19 mouse cellular contexts compared by ENCODE assay signal in the genomic region with DNA sequence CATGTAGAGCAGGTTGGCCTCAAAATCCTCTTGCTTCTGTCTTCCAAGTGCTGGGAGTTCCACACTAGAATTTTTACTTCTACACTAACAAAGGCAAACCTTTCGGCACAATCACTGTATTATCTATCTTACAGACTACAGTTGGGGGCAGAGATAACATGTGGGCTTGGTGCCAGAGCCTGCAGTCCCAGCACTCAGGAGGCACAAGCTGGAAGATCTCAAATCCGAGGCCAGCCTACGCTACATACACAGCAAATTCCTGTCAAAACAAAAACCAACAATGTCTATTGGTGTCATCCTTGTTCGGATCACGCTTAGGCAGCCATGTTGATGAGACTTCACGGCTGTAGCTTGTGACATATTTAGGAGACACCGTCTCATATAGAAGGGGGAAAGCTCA. TPM values are rescaled to one million over a fixed set of nuclear protein-coding genes. Genes with fewer than 3 reads are reported as not detected.
A peak's percentile ranks its signal among the peaks of the same experiment; 100 is the strongest.
DNase-seq lines count a peak whose midpoint lies in the region; ATAC-seq and TF ChIP-seq lines count a peak whose summit lies in the region.
"Had no signal": no experiment of that assay in that cellular context is flagged by ENCODE, and none has a peak within 500 bp of the region (broad histone marks: within the 10 kb centered on the region; RNA-seq: fewer than 3 reads in every experiment).

No protein-coding gene starts in this region.

- H3K4me1 ChIP-seq in kidney, embryonic 16.5 days (ENCODE audit: insufficient read depth, low read length): peaks cover 50% of the 10 kb centered on the region
- peaks cover 30% of the 10 kb centered on the region for H3K4me1 ChIP-seq in lung, embryonic 14.5 days (ENCODE audit: insufficient read depth)
- H3K4me1 ChIP-seq in MEL (ENCODE audit: control insufficient read depth in 1 of 2, insufficient read depth in 2 of 2, low read length in 2 of 2): peaks cover 0 to 8% of the 10 kb centered on the region in 2 experiments; a peak in 2 of 4 replicates
- peaks cover 34% of the 10 kb centered on the region for H3K4me1 ChIP-seq in brown adipose tissue, adult 24 weeks (ENCODE audit: control insufficient read depth, insufficient read depth, insufficient read length, low read length)

- WGBS in kidney, embryonic 16.5 days: 67% methylated on average over 7 of the region's 7 CpGs
- 39% methylated on average over 7 of the region's 7 CpGs for WGBS in lung, embryonic 14.5 days

- no peak overlapping the region for H3K27ac ChIP-seq in kidney, embryonic 16.5 days (ENCODE audit: low read length)
- H3K27ac ChIP-seq in lung, embryonic 14.5 days (ENCODE audit: low read depth): 0 out of 2 replicates have a peak overlapping the region, but pooled peaks have one; percentile 13
- no peak overlapping the region for H3K27ac ChIP-seq in MEL (ENCODE audit: control insufficient read depth, low read depth, low read length)
- H3K27ac ChIP-seq in brown adipose tissue, adult 24 weeks (replicated peaks; ENCODE audit: low read depth, low read length): 0 out of 2 replicates have a peak overlapping the region, but pooled peaks have one; percentile 39
- H3K27ac ChIP-seq: embryonic facial prominence, embryonic 12.5 days; forebrain, embryonic 12.5 days; hindbrain, embryonic 10.5 days; hindbrain, embryonic 14.5 days had no signal

- H3K9ac ChIP-seq in kidney, embryonic 16.5 days (replicated peaks; ENCODE audit: low read length): no peak overlapping the region
- no peak overlapping the region for H3K9ac ChIP-seq in lung, embryonic 14.5 days
- H3K9ac ChIP-seq in MEL (ENCODE audit: control insufficient read depth, low read depth, low read length, poor library complexity, severe bottlenecking): no peak overlapping the region
- H3K9ac ChIP-seq: embryonic facial prominence, embryonic 12.5 days; forebrain, embryonic 12.5 days; heart, embryonic 12.5 days; hindbrain, embryonic 14.5 days had no signal

- DNase-seq in kidney, adult 8-10 months: no peak
- DNase-seq in lung, embryonic 14.5 days: peak; percentile 76
- DNase-seq in lung, postnatal 25 days (ENCODE audit: low spot score): no peak
- peak; percentile 39 for DNase-seq in MEL (ENCODE audit: low read depth, low spot score)
- no peak for DNase-seq in urinary bladder, postnatal 4 days (ENCODE audit: low spot score in 2 of 2)
- no peak for DNase-seq in cerebellum, adult 18-20 months
- DNase-seq: adrenal gland, adult 8-10 months; cerebellum, adult 2 months; cerebellum, postnatal 10 days; embryo, embryonic 11 days; gastrocnemius, postnatal 25 days had no signal

- no peaks in the 10 kb centered on the region for H3K36me3 ChIP-seq in kidney, embryonic 16.5 days (ENCODE audit: insufficient read depth, low read length)
- H3K36me3 ChIP-seq in lung, embryonic 14.5 days (ENCODE audit: insufficient read depth): no peaks in the 10 kb centered on the region
- peaks cover 0 to 10% of the 10 kb centered on the region in 2 experiments; a peak in 3 of 4 replicates for H3K36me3 ChIP-seq in MEL (ENCODE audit: control insufficient read depth in 1 of 2, insufficient read depth in 2 of 2, low read length in 2 of 2)
- H3K36me3 ChIP-seq: embryonic facial prominence, embryonic 12.5 days; forebrain, embryonic 12.5 days; hindbrain, embryonic 10.5 days had no signal

- no peak for TF ChIP-seq RAD21 in MEL (IDR thresholded peaks at IDR 0.05; ENCODE audit: low read depth, low read length)

- no peak for TF ChIP-seq POLR2A in MEL (IDR thresholded peaks at IDR 0.05; ENCODE audit: control insufficient read depth in 1 of 2, insufficient read depth in 1 of 2, low read depth in 1 of 2, low read length in 2 of 2, poor library complexity in 1 of 2)

- no peaks in the 10 kb centered on the region for H3K27me3 ChIP-seq in kidney, embryonic 16.5 days (ENCODE audit: insufficient read depth, low read length)
- no peaks in the 10 kb centered on the region for H3K27me3 ChIP-seq in lung, embryonic 14.5 days (ENCODE audit: insufficient read depth, low read length)
- H3K27me3 ChIP-seq in MEL (ENCODE audit: control insufficient read depth in 1 of 2, insufficient read depth in 2 of 2, low read length in 2 of 2): no peaks in the 10 kb centered on the region
- H3K27me3 ChIP-seq: embryonic facial prominence, embryonic 12.5 days; heart, embryonic 12.5 days had no signal

- no peaks in the 10 kb centered on the region for H3K9me3 ChIP-seq in kidney, embryonic 16.5 days (ENCODE audit: low read length)
- H3K9me3 ChIP-seq in lung, embryonic 14.5 days (ENCODE audit: low read depth, low read length): no peaks in the 10 kb centered on the region
- no peaks in the 10 kb centered on the region for H3K9me3 ChIP-seq in MEL (replicated peaks; ENCODE audit: insufficient read depth, low read length)
- H3K9me3 ChIP-seq: embryonic facial prominence, embryonic 12.5 days; forebrain, embryonic 12.5 days; heart, embryonic 12.5 days; hindbrain, embryonic 10.5 days had no signal

- peak; percentile 43; the same call in 1 of the 2 replicates for ATAC-seq in kidney, embryonic 16.5 days (ENCODE audit: low FRiP score, low TSS enrichment)
- ATAC-seq in lung, embryonic 14.5 days (ENCODE audit: insufficient read depth): peak; percentile 55
- ATAC-seq: forebrain, embryonic 16.5 days had no signal

- H3K4me2 ChIP-seq in kidney, embryonic 16.5 days (replicated peaks; ENCODE audit: low read depth, low read length): no peak overlapping the region
- H3K4me2 ChIP-seq in lung, embryonic 14.5 days: no peak overlapping the region
- H3K4me2 ChIP-seq: embryonic facial prominence, embryonic 12.5 days; forebrain, embryonic 12.5 days; heart, embryonic 12.5 days; hindbrain, embryonic 14.5 days had no signal

- H3K4me3 ChIP-seq in kidney, embryonic 16.5 days (ENCODE audit: low read length): no peak overlapping the region
- H3K4me3 ChIP-seq in lung, embryonic 14.5 days (ENCODE audit: low read depth, low read length): no peak overlapping the region
- no peak overlapping the region for H3K4me3 ChIP-seq in MEL (ENCODE audit: control insufficient read depth in 1 of 2, insufficient read depth in 1 of 2, low read depth in 2 of 2, low read length in 2 of 2)
- no peak overlapping the region for H3K4me3 ChIP-seq in brown adipose tissue, adult 24 weeks (ENCODE audit: insufficient read depth, low read depth, low read length)
- H3K4me3 ChIP-seq: embryonic facial prominence, embryonic 12.5 days; forebrain, embryonic 12.5 days; heart, embryonic 12.5 days; hindbrain, embryonic 10.5 days had no signal

- peak; percentile 60 to 75 for TF ChIP-seq EP300 in MEL (IDR thresholded peaks at IDR 0.05; ENCODE audit: low read depth in 1 of 2, low read length in 2 of 2)

- peaks cover 31% of the 10 kb centered on the region for H3K79me2 ChIP-seq in MEL (ENCODE audit: control insufficient read depth, insufficient read depth, low read length, poor library complexity)

- TF ChIP-seq CTCF in lung, embryonic 14.5 days (IDR thresholded peaks at IDR 0.05; ENCODE audit: low read depth): no peak
- TF ChIP-seq CTCF in MEL (IDR thresholded peaks at IDR 0.05 in 2 of 3, conservative IDR thresholded peaks at IDR 0.05 in 1 of 3; ENCODE audit: control insufficient read depth in 1 of 3, insufficient read depth in 1 of 3, low read depth in 2 of 3, low read length in 3 of 3, poor library complexity in 1 of 3, severe bottlenecking in 1 of 3): no peak

TF ChIP-seq in MEL, 35 proteins besides CTCF, POLR2A, EP300 and RAD21:
- TF ChIP-seq HCFC1 (IDR thresholded peaks at IDR 0.05; ENCODE audit: low read depth, low read length): no peak
- TF ChIP-seq TCF12 (IDR thresholded peaks at IDR 0.05; ENCODE audit: low read depth, low read length): peak; percentile 83
- TF ChIP-seq NELFE (IDR thresholded peaks at IDR 0.05; ENCODE audit: low read depth, low read length): no peak
- TF ChIP-seq TAL1 (IDR thresholded peaks at IDR 0.05; ENCODE audit: low read length): 0 out of 2 replicates have a peak, but pooled peaks have one; percentile 24
- no peak for TF ChIP-seq ZC3H11A (IDR thresholded peaks at IDR 0.05; ENCODE audit: low read depth, low read length)
- peak; percentile 85 for TF ChIP-seq GATA1 (IDR thresholded peaks at IDR 0.05; ENCODE audit: low read depth, low read length)
- TF ChIP-seq RCOR1 (IDR thresholded peaks at IDR 0.05; ENCODE audit: low read depth, low read length): peak; percentile 98
- TF ChIP-seq ETS1 (IDR thresholded peaks at IDR 0.05; ENCODE audit: low read depth, low read length): peak; percentile 54
- TF ChIP-seq SIN3A (IDR thresholded peaks at IDR 0.05; ENCODE audit: low read length): peak; percentile 19; the same call in 1 of the 2 replicates
- TF ChIP-seq MXI1 (IDR thresholded peaks at IDR 0.05; ENCODE audit: low read depth, low read length): peak; percentile 32; the same call in 1 of the 2 replicates

RNA-seq across cellular contexts. Expression of a gene that starts 36.2 kb away (rescaled TPM):
- 38.0 and 42.3 TPM in 2 replicates for polyA plus RNA-seq in kidney, embryonic 16.5 days (2015; fragmentation: Nextera tagmentation; extraction: Ambion mirVana)
- polyA plus RNA-seq in lung, embryonic 14.5 days (2014; fragmentation: Nextera tagmentation; extraction: Ambion mirVana): 33.4 and 36.5 TPM in 2 replicates
- total RNA-seq in MEL (2012; rRNA removed): 41.4 TPM in 2 replicates
- polyA plus RNA-seq in MEL (2012; ENCODE audit: insufficient read depth in 1 of 2, insufficient read length in 2 of 2, low read depth in 1 of 2, low replicate concordance in 2 of 2, missing spikeins in 1 of 2): 100 to 1,000 TPM in 1 of 2 experiments, 10 to 100 TPM in 1; 23.8 to 116 TPM
- 52.1 and 81.4 TPM in 2 replicates for polyA plus RNA-seq in brown adipose tissue, adult 24 weeks (2012; ENCODE audit: insufficient read depth, insufficient read length, missing spikeins)

Comparison
In these comparisons a context has a peak if more than half of its experiments do, and no peak if none do; other contexts are left out.
1. DNase-seq: peak in lung, embryonic 14.5 days (single experiment) and MEL (single experiment); none in kidney, adult 8-10 months (0 of 2), lung, postnatal 25 days (single experiment), urinary bladder, postnatal 4 days (0 of 2) and cerebellum, adult 18-20 months (0 of 2).
2. H3K27ac ChIP-seq: peak in lung, embryonic 14.5 days (single experiment) and brown adipose tissue, adult 24 weeks (single experiment); none in kidney, embryonic 16.5 days (single experiment) and MEL (single experiment).